Mouse (Mus musculus) ES-CJ7 (cell line): ENCODE measurements around the gene 1190002N15Rik.
A peak's percentile ranks its signal among the peaks of the same experiment; 100 is the strongest.

Experiments
- DNase-seq: peaks from one replicate; pipeline ENCODE4 v3.0.0; 2011; ENCODE audit warnings: low read depth, low spot score

1190002N15Rik gene

GRCm38 (mm10) chr9:94537970-94538822 lies at the start of gene 1190002N15Rik:
TSS of gene 1190002N15Rik (minus strand) at chr9:94538081.
- DNase-seq = peak; percentile 86

GRCm38 (mm10) chr9:94582309-94582708 lies 44.4 kb upstream of the 1190002N15Rik start:
- DNase-seq = no peak

DNA sequence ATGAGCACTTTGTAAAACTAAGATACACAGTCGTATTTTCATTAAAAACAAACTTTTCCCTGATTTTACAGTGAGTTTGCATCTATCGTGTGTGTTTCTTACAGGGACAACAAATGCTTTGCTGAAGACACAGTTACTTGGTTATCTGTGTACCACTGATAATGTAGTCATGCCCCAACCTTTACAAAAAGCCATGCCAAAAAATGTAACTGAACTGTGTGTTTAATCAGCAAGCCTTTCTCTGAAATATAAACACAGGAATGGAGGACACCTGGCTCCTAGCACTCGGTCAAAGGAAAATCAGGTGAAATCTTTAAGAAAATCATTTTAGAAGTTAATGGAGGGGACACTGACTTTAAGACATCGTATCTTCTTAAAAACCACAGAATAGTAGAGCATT lies 43.8 kb upstream of the 1190002N15Rik start:
- DNase-seq = no peak

- no peak for DNase-seq
Observed at GRCm38 (mm10) chr9:94580071-94580737, 42.3 kb upstream of the 1190002N15Rik start.

DNA sequence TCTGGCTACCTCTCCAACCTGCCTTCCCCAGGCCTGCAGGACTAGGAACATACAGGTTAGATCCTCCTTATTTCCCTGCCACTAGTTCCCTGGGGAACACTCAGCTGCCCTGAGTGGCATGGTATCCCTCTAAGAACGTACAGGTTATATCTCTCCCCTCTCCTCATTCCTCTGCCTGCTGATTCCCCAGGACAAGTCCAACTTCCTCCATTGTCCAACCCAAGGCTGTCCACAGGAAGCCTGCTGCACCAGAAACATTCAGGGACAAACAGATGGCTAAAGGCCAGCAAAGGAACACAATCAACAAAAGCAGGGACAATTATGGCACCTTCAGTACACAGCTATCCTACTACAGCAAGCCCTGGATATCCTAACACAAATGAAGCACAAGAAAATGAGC lies 33.9 kb upstream of the 1190002N15Rik start:
- no peak for DNase-seq

- no peak for DNase-seq
Observed at GRCm38 (mm10) chr9:94568386-94568785, 30.5 kb upstream of the 1190002N15Rik start.

- DNase-seq = no peak
Observed at GRCm38 (mm10) chr9:94567722-94568314, 29.9 kb upstream of the 1190002N15Rik start.

- DNase-seq = no peak
Observed at GRCm38 (mm10) chr9:94556776-94557514, 19.1 kb upstream of the 1190002N15Rik start.

DNA sequence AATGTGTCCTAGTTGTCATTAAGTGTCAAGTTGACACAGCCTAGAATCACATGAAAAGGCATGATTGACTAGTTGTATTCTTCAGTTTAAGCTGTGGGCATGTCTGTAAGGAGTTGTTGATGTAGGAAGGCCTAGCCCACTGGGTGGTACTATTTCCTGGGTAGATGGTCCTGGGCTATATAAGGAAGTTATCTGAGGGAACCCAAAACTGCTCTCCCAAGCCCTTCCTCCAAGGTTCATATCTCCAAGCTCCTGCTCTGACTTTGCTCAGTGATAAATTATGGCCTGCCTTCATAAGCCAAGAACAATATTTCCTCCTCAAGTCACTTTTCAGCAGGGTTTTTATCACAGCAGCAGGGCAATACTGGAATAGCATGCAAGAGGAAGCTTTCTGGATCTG lies 18.4 kb upstream of the 1190002N15Rik start:
- no peak for DNase-seq

DNA sequence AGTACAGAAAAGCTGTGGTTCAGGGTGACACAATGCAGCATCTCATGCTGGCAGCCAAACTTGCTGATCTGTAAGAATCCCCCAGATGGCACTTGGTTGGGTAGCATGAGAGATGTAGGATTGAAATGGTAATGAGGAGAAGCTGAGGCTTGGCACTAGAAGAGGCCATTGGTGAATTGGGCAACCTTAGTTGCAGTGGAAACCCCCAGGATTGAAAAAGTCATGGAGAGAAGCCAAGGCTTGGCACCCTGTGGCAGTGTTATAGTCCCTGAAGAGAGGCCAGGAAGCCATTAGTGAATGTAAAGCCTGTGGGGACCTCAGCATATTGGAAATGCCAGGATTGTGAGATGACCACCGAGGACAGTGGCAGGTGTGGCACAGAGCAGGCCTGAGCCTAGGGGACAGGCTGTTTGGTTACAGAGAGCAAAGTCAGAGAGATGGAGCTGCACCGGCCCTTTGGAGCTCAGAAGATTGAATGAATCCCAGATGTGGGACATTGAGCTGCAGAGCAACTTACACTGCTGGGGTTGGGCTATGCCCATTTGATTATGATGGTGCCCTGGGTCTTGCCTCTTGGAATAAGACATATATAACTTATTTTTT lies 12.7 kb upstream of the 1190002N15Rik start:
- DNase-seq = no peak

GRCm38 (mm10) chr9:94543881-94544280 lies 6.0 kb upstream of the 1190002N15Rik start:
- DNase-seq = no peak

DNA sequence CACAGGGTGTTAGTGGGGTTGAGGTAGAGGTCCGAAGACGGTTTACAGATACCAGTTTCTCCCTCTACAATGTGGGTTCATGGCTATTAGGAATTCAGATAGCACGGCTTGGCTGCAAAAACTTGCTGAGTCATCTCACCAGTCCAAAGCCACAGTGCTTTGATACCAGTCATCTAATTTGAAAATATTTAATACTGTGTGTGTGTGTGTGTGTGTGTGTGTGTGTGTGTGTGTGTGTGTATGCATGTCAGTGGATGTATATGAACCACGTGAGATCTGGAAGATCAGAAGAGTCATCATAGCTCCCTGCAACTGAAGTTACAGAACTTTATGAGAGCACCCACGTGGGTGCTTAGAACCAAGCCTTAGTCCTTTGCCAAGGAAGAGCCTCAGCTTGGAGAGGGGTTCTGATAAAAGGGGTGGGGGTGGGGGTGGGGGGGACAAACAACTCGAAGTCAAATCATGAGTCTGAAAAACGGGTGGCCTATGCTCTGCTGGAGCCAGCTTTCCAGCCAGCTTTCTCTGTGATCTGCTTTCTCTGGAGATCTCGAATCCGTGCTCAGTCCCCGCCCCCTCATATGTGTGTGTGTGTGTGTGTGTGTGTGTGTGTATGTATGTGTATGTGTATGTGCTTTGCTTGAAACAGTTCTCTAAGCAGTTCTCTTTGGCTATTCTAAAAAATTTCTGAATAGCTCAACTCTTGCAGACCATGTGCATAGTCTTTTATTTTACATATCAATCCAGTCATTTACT lies 2.6 kb upstream of the 1190002N15Rik start:
- peak; percentile 59 for DNase-seq

DNA sequence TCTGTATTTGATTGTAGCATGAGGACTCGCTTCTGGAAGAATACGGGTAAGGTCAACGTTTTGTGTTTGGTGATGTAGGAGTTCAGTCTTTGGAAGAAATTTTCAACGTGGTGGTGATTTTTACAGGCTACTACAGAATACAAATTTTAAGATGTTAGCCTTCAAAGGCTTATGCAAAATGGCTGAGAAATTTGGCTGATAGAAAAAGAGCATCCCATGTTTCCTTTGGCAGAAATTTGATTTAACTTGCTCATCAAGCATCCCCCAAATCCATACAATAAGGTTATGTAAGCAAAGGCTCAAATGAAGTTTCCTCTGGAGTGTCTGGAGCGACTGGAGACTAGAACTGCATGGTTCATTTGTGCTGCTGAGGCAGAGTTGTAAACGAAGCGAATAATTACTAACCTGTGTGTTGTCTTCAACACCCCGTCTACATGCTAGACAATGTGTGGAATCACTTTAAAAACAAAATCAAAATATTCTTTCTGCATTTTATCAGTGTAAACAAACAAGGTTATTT lies 1.5 kb upstream of the 1190002N15Rik start:
- DNase-seq = peak; percentile 2

- no peak for DNase-seq
Observed at GRCm38 (mm10) chr9:94538823-94539143, 902 bp upstream of the 1190002N15Rik start.

DNA sequence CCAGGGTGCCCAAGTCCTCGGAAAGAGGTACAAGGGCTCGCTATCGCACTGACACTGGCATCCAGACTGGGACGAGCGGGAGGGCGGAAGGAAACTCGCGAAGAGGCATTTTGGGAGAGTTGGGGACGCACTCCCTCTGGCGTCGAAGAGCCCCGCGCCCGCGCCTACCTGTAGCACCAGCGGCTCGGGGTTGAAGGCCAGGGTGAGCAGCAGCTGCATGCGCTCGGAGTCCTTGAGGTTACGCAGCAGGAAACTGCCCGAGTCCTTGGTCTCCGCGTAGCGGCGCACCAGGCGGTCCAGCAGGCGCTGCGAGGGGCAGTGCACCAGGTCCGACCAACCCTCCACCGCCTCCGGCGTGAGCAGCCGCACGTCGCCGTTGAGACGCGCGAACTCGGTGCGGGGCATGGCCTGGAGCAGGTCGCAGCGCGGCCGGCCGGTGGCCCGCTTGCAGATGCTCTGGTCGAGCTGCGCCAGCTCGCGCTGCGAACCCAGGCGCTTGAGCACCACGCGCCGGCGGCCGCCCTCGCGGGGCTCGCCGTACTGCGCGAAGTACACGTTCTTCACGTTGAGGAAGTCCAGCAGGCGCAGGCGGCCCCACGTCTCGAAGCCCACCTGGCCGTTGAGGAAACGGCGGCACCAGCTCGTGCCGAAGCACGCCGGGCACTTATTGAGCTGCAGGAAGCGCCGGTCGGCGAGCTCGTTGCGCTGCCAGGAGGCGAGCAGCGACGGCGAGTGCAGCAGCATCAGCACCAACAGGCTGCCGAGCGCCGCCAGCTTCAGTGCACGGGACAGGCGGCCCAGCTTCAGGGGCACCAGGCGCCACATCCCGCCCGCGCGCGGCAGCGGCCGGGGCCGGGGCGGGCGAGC lies 597 bp downstream of the 1190002N15Rik start:
- peak; percentile 63 for DNase-seq

DNA sequence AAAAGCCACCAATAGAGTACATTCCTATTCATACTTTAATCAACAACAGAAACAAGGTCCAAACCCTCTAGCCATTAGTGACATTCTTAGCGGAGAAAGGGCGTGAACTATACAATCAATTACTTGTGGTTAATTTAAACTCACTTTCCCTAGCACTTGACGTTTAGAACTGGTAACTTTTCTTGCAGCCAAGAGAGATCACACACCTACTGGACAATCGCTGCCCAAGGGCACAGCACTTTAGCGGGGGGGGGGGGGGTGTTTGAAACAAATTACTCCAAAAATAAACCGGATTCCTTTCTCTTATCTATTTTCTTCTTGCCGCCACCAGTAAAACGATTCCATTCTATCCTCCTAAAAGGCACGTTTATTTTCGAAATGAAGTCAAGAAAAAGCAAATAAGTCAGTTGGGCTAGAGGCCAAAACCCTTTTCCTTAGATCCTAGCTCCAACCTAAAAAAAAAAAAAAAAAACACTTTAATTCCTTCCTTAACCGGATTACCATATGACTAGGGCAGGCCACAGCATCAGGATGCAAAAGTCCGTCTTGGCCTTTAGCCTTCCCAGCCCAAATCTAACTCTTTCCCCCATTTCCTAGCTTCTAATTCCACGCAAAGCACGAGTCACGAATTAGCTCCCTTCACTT lies 1.5 kb downstream of the 1190002N15Rik start:
- DNase-seq = peak; percentile 4

GRCm38 (mm10) chr9:94534795-94535194 lies 3.1 kb downstream of the 1190002N15Rik start:
- DNase-seq = no peak

GRCm38 (mm10) chr9:94534226-94534625 lies 3.7 kb downstream of the 1190002N15Rik start:
- DNase-seq = no peak

DNA sequence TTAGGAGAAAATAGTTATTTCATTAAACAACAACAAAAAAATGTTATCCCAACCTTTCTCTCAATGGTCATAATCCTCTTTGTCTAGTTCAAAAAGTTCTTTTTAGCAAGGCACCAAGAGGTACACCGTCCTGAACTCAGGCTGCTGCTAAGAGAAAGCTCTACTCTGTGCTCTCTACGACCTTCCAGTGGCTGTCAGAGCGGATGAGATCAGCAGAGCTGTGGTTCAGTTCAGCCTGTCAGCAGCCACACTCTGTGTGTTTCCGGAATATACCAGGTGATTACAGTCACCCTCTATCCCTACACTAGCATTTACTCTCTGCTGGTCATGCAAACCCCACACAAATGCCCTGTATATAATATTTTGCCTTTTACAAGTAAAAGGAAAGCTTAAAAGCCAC lies 4.2 kb downstream of the 1190002N15Rik start:
- no peak for DNase-seq
